Mouse (Mus musculus) hindlimb bud, embryonic 11.5 days (tissue): ENCODE results near the gene Afg1l.

Source experiments
- DNase-seq: peaks from one replicate; pipeline ENCODE4 v3.0.0-alpha.2; 2012; ENCODE audit warnings: low read depth, low spot score; ENCODE audit errors: extremely low spot score

Afg1l gene

GRCm38 (mm10) chr10:42478341-42478720, at the start of gene Afg1l:
Afg1l (minus strand) TSS chr10:42478565.
- DNase-seq = peak; percentile 75

- no peak for DNase-seq
These were observed 47.3 kb upstream of the Afg1l start for GRCm38 (mm10) chr10:42525682-42526081.

GRCm38 (mm10) chr10:42523556-42524162, 45.3 kb upstream of the Afg1l start:
- DNase-seq = no peak

GRCm38 (mm10) chr10:42522912-42523311, 44.5 kb upstream of the Afg1l start:
- no peak for DNase-seq

GRCm38 (mm10) chr10:42521315-42521981, 43.1 kb upstream of the Afg1l start:
- DNase-seq = no peak

- no peak for DNase-seq
These were observed 40.0 kb upstream of the Afg1l start for GRCm38 (mm10) chr10:42518363-42518762.

GRCm38 (mm10) chr10:42514125-42514524, 35.8 kb upstream of the Afg1l start:
- no peak for DNase-seq

- no peak for DNase-seq
These were observed 33.1 kb upstream of the Afg1l start for GRCm38 (mm10) chr10:42511184-42512135.

GRCm38 (mm10) chr10:42510141-42510540, 31.8 kb upstream of the Afg1l start:
- DNase-seq = no peak

GRCm38 (mm10) chr10:42504096-42504710, 25.8 kb upstream of the Afg1l start:
- no peak for DNase-seq

- DNase-seq = no peak
These were observed 24.2 kb upstream of the Afg1l start for GRCm38 (mm10) chr10:42502349-42503111.

GRCm38 (mm10) chr10:42501775-42502348, 23.5 kb upstream of the Afg1l start, which contains the start of gene Snx3:
Snx3 (plus strand) TSS chr10:42502030.
- peak; percentile 81 for DNase-seq

- DNase-seq = no peak
These were observed 22.8 kb upstream of the Afg1l start for GRCm38 (mm10) chr10:42501161-42501560.

- no peak for DNase-seq
These were observed 22.2 kb upstream of the Afg1l start for GRCm38 (mm10) chr10:42500611-42501010.

- no peak for DNase-seq
These were observed 14.6 kb upstream of the Afg1l start for GRCm38 (mm10) chr10:42493000-42493399.

- no peak for DNase-seq
These were observed 13.8 kb upstream of the Afg1l start for GRCm38 (mm10) chr10:42492027-42492771.

- no peak for DNase-seq
These were observed 12.8 kb upstream of the Afg1l start for GRCm38 (mm10) chr10:42491158-42491557.

- DNase-seq = no peak
These were observed 10.4 kb upstream of the Afg1l start for GRCm38 (mm10) chr10:42488606-42489296.

GRCm38 (mm10) chr10:42480719-42481118, 2.4 kb upstream of the Afg1l start:
- no peak for DNase-seq
